Mouse (Mus musculus) heart, postnatal 10 days (tissue): ENCODE results near the gene Slc37a4. TPM values are rescaled to one million over a fixed set of nuclear protein-coding genes. Genes with fewer than 3 reads are reported as not detected.
"Not testable (repeated sequence)": the region's sequence is repeated elsewhere in the genome, so short reads cannot be mapped to it uniquely, and the experiment has no call there.

Source experiments
- DNase-seq, 2 experiments: peaks; one replicate each; pipeline ENCODE4 v3.0.0; 2021
- intact Hi-C: fragments of 180-260 bp; cut with DNase I; formaldehyde crosslinking; loops from one replicate; pipeline ENCODE4 v1.15.1; 2025
- microRNA-seq, 2 experiments: library from miRNA; unstranded; fragments of <30 nt; microRNA quantifications; one replicate each; pipeline ENCODE4 v1.2.0; 2022
- total RNA-seq, 2 experiments: library from RNA; stranded (reverse); gene quantifications; 2 replicates each; pipeline ENCODE4 v1.2.3; 2021

Slc37a4 gene
- total RNA-seq, 2 experiments from 2014 or later = 29.2 to 31.6 TPM

DNA sequence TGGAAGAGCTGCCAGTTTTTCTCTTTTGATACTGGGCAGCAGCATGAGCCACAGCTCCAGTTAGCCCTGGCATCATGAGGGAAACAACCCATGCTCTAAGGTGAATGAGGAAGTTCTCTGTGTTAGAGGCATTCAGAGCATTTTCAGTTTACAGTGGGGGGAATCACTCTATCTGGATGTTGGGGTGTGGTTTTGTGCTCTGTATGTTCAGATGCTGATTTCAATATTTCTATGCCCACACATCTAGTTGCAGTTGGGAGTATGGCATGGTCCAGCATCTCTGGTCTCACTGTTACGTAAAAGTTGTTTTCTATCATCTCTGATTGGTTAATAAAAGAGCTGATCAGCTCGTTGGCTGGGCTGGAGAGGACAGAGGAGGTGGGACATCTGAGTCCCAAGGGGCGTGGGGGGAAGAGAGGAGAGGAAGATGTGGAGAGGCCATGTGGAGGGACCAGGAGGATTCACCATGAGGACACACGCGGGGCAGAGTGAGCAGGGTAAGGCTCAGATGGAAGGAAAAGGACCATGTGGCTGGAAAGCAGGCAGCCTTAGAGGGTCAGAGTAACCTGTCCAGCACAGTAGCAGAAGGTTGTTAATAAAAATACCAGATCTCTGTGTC, 23.7 kb downstream of the Slc37a4 start:
- DNase-seq = no peak
- intact Hi-C loops = no loop called here

DNA sequence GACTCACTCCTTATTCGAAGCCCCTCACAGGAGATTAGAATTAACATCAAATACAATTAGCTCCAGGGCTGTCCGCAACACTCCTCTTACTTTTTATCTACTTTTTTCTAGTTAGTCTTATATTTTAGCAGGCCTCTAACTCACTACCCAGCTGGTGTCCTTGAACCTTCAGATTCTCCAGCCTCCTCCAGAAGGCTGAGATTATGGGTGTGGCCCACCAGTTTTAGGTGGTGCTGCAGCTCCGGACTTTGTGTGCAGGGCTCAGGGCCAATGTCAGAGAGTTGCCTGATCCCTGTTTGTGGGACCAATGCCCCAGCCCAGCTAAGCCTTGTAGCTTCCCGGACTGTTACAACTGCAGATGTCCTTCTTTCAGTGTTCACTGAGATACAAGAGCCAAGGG, 26.9 kb downstream of the Slc37a4 start:
- intact Hi-C loops = no loop called here

DNA sequence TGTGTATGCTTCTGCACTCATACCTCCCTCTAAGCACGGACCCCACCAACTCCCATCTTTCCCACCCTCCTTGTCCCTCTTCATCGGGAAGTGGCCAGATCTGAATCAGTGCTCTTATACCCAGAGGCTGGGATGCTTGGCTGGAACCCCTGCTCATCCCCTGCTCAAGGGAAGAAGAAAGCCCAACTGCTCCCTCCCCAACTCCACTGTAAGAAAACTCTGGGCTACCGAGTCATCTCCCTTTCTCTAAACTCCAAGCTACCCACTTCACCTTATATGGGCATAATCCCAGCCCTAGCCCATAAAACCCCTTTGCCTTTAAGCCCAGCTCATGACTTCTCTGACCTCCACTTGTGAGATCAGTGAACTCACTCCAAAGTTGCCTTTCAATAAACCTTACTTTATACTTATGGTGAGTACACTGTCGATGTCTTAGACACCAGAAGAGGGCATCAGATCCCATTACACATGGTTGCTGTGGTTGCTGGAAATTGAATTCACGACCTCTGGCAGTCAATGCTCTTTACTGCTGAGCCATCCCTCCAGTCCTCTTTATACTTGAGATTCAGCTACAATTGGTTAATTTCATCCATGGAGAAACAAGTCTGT, 36.0 kb downstream of the Slc37a4 start:
- intact Hi-C loops = no loop called here
- DNase-seq = no peak

More for the DNA sequence above, 26.9 kb downstream of the Slc37a4 start:
- no peak for DNase-seq

GRCm38 (mm10) chr9:44435747-44436146, 39.1 kb downstream of the Slc37a4 start:
- intact Hi-C loops = no loop called here
- no peak for DNase-seq

DNA sequence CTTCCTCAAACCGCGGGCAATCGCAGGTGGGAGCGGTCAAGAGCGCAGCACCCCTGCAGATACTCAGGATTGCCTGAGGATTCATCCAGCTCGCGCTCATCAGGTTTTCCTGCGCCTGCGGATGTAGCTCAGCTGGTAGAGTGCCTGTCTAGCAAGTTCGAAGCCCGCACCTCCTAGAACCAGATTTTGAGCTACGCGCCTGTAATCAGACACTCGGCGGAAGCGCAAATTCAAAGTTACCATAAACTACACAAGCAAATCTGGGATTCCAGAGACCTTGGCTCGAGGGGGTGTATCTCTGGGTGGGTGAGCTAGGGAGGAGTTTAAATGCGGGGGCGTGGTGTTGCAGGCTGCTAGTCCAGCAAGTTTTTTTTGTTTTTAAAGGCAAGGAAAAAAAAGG, 44.3 kb downstream of the Slc37a4 start, which contains the start of gene Foxr1:
Gene Foxr1 (minus strand): TSS at position 176 of the 400 bp plus-strand sequence.
- intact Hi-C loops = no loop called here
- no peak for DNase-seq

- DNase-seq, intact Hi-C loops: not testable (repeated sequence)
Measured at GRCm38 (mm10) chr9:44444402-44445025, 47.9 kb downstream of the Slc37a4 start.

DNA sequence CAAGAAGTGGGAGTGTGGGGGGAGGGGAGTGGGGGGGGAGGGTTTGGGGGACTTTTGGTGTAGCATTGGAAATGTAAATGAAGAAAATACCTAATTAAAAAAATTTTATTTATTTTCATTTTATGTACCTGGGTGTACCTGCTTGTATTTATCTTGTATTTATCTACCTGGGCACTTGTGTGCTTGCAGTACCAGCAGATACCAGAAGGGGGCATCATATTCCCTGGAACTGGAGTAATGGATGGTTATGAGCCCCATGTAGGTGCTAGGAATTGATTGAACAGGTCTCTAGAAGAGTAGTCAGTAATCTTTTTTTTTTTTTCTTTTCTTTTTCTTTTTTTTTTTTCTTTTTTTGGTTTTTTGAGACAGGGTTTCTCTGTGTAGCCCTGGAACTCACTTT, 53.7 kb downstream of the Slc37a4 start:
- DNase-seq = no peak
- intact Hi-C loops = no loop called here

Small RNA genes lying within 50 kb of the gene (microRNA-seq; reads per million reads assigned to microRNA genes)
- gene Mir7085 = 0 to 1.7 reads per million in 2 experiments

Other genes with a start within 250 kb of the Slc37a4 start
- 10 to 100 TPM; 30.9 to 31.3 TPM for gene Cbl, start 162.8 kb upstream of the Slc37a4 start, total RNA-seq
- gene Ccdc153, start 156.2 kb upstream of the Slc37a4 start, total RNA-seq = not detected
- 1 to 10 TPM; 2.3 to 3.3 TPM for gene Pdzd3, start 145.4 kb upstream of the Slc37a4 start, total RNA-seq
- gene Nlrx1, start 128.3 kb upstream of the Slc37a4 start, total RNA-seq = 10 to 100 TPM; 14.9 to 18.3 TPM
- 1 to 10 TPM; 1.0 to 1.5 TPM for gene Abcg4, start 108.2 kb upstream of the Slc37a4 start, total RNA-seq
- gene Hinfp, start 91.2 kb upstream of the Slc37a4 start, total RNA-seq = 10 to 100 TPM; 10.0 to 11.1 TPM
- 10 to 100 TPM; 14.2 to 17.6 TPM for gene C2cd2l, start 76.6 kb upstream of the Slc37a4 start, total RNA-seq
- 10 to 100 TPM; 21.1 to 25.2 TPM for gene Dpagt1, start 70.8 kb upstream of the Slc37a4 start, total RNA-seq
- 10 to 100 TPM; 54.1 to 57.9 TPM for gene H2afx, start 62.2 kb upstream of the Slc37a4 start, total RNA-seq
- 10 to 100 TPM; 54.2 to 55.2 TPM for gene Hmbs, start 52.6 kb upstream of the Slc37a4 start, total RNA-seq
- 10 to 100 TPM; 22.4 to 22.8 TPM for gene Vps11, start 35.2 kb upstream of the Slc37a4 start, total RNA-seq
- gene Hyou1, start 17.4 kb upstream of the Slc37a4 start, total RNA-seq = 10 to 100 TPM; 35.8 to 45.7 TPM
- gene Rps25, start 10.3 kb downstream of the Slc37a4 start, total RNA-seq = 1,000 to 10,000 TPM; 1,003 to 1,015 TPM
- gene Trappc4, start 10.7 kb downstream of the Slc37a4 start, total RNA-seq = 10 to 100 TPM; 34.8 to 42.5 TPM
- 10 to 100 TPM; 11.6 to 12.0 TPM for gene Ccdc84, start 21.7 kb downstream of the Slc37a4 start, total RNA-seq
- gene Foxr1, start 44.3 kb downstream of the Slc37a4 start, total RNA-seq = not detected
- not detected for gene Upk2, start 58.1 kb downstream of the Slc37a4 start, total RNA-seq
- gene Bcl9l, start 86.0 kb downstream of the Slc37a4 start, total RNA-seq = 10 to 100 TPM; 66.8 to 73.0 TPM
- under 1 TPM; 0.24 to 0.27 TPM for gene Cxcr5, start 165.0 kb downstream of the Slc37a4 start, total RNA-seq
- 100 to 1,000 TPM in 1 of 2 experiments, 10 to 100 TPM in 1; 96.2 to 104 TPM for gene Ddx6, start 208.0 kb downstream of the Slc37a4 start, total RNA-seq